Mouse (Mus musculus) lung, adult 2 months (tissue): ENCODE measurements around the gene Mbnl2. TPM values are rescaled to one million over a fixed set of nuclear protein-coding genes. Genes with fewer than 3 reads are reported as not detected.

Source experiments
- DNase-seq: peaks from one replicate; pipeline ENCODE4 v3.0.0; 2022
- H3K4me1 ChIP-seq: fragments of 200-500 bp; 2 replicates; pipeline ENCODE4 v1.6.1; 2011; ENCODE audit warnings: low read length; ENCODE audit not compliant: control insufficient read depth, insufficient read depth
- H3K4me3 ChIP-seq: fragments of 200-500 bp; replicated peaks from 2 replicates; pipeline ENCODE3; 2011; ENCODE audit warnings: low read depth, mild to moderate bottlenecking, control low read depth, low read length; ENCODE audit errors: extremely low read depth
- CTCF ChIP-seq: fragments of 200-500 bp; IDR thresholded peaks from 2 replicates; pipeline ENCODE4 v1.5.1; 2011; ENCODE audit warnings: mild to moderate bottlenecking, low read length, control low read depth; ENCODE audit not compliant: insufficient read depth
- POLR2A ChIP-seq: fragments of 200-500 bp; IDR thresholded peaks from 2 replicates; pipeline ENCODE4 v1.6.1; 2011; ENCODE audit warnings: low read depth, mild to moderate bottlenecking, control low read depth, low read length, borderline replicate concordance; ENCODE audit errors: extremely low read depth
- WGBS: fragments of 180-500 bp; shearing (Covaris S2); methylation state at CpG from one replicate; pipeline ENCODE4 v1.1.7; 2018; 5-methylcytosine and 5-hydroxymethylcytosine counted together
- polyA plus RNA-seq: library from polyadenylated mRNA; depleted of rRNA; stranded (reverse); fragments of >200 nt; gene quantifications from 2 replicates; pipeline ENCODE4 v1.2.3, GENCODE M21; 2012

Gene Mbnl2
- polyA plus RNA-seq, 1 experiment = 130 TPM

DNA sequence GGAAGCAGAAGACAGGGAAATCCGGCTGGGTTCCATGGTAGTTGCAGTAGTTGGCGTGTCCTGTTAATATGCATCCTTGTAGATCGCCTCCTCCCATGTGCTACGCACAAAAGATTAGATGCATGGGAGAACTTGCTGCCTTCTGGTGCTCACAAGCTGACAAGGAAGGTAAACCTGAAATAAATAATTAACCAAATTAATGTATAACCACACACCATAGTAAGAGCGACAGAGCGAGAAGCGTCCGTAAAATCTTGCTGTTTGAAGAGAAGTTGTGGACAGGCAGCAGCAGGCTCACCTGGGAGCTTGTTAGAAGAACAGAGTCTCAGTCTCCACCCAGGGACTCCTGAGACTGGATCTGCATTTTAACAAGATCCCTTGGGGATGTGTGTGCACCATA is 4.4 kb upstream of the Mbnl2 start:
- WGBS = 86% methylated on average over 8 of the region's 8 CpGs
- TF ChIP-seq POLR2A = no peak
- no peak for TF ChIP-seq CTCF
- H3K4me1 ChIP-seq = peaks cover 5% of the 10 kb centered on the region; the same call in 1 of the 2 replicates
- H3K4me3 ChIP-seq = no peak overlapping the region
- DNase-seq = no peak

- Histone ChIP-seq H3K4me1 (peaks cover 12% of the 10 kb centered on the region), H3K4me3 (no peak overlapping the region)
- 85% methylated on average over 5 of the region's 5 CpGs for WGBS
- TF ChIP-seq POLR2A = no peak
- TF ChIP-seq CTCF = no peak
- DNase-seq = no peak
These were observed 1.7 kb upstream of the Mbnl2 start for GRCm38 (mm10) chr14:120273766-120274165.

DNA sequence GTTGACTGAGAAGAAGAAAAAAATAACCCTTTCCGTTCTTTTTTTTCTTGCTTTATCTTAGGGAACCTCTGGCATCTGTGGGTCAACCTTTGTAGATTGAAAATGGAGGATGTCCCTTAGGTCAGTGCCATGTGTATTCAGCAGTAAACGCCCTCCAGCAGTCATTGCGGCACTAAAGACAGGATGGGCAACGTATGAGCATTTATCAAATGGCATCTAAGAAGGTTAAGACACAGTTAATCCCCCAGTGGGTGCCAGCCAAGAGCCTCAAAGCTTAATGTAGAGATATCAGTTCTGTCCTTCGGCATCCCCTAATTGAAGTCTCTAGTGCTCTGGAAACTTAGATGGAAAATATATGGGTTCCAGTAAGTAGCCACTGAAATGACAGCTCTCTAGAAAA is 723 bp upstream of the Mbnl2 start:
- DNase-seq = no peak
- Histone ChIP-seq H3K4me3 (no peak overlapping the region), H3K4me1 (peaks cover 20% of the 10 kb centered on the region)
- TF ChIP-seq POLR2A (no peak), CTCF (no peak)
- WGBS = 49% methylated on average over 5 of the region's 5 CpGs

GRCm38 (mm10) chr14:120276343-120277080 is 1.0 kb downstream of the Mbnl2 start:
- H3K4me3 ChIP-seq = peak overlapping the region; percentile 79
- under 1% methylated on average over 10 of the region's 10 CpGs for whole genome bisulfite sequencing
- peaks cover 29% of the 10 kb centered on the region for H3K4me1 ChIP-seq
- DNase-seq = no peak
- TF ChIP-seq POLR2A = no peak
- no peak for TF ChIP-seq CTCF

GRCm38 (mm10) chr14:120277081-120277656 is 1.7 kb downstream of the Mbnl2 start:
- DNase-seq = peak; percentile 66
- TF ChIP-seq POLR2A (peak; percentile 25; the same call in 1 of the 2 replicates), CTCF (no peak)
- WGBS = 1% methylated on average over 10 of the region's 10 CpGs

DNA sequence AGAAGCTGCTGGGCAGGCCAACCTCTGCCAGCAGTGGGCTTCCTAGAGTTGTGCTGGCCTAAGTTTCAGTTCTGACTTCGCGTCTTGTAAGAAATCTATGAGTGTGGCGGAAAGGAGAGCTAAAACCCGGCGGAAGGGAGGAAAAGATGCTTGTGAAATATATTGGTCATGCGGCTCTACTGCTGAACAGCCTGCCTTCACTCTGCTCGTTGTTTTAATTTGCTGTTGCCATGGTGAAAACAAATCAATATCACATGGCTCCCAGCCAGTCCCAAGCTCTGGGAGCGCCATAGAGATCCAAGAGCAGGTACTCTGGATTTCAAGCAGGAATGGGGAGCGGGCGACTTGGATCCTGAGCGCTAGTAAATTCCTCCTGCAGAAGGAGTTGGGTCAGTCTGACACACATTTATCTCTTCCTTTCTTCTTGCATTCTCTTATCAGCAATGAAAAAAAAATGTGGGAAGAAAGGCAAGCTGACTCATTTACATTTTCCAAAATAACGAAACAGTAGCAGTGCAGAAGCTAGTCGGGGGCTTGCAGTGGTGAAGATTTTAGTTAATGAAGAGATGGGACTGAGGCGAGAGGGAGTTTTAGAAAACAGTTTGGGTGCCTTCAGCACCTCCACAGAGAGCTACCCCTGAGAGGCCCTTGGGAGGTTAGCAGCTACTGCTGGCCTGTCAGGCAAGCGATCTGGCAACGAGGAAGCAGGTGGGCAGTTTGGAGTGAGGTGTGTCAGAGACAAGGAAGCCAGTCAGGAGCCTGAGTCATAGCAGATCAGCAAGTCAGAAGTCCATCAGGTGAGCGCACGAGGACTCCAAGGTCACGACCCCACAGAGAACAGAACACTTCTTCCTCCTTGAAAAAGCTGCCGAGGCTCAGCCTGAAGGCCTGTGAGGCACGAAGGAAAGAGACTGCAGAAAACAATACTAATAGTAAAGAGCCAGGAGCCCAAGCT is 3.1 kb downstream of the Mbnl2 start:
- WGBS = 6% methylated on average over 21 of the region's 21 CpGs
- peaks cover 34% of the 10 kb centered on the region for H3K4me1 ChIP-seq
- H3K4me3 ChIP-seq = peak overlapping the region; percentile 1
- peak; percentile 66 for DNase-seq
- TF ChIP-seq POLR2A (0 out of 2 replicates have a peak, but pooled peaks have one; percentile 4), CTCF (no peak)

More at GRCm38 (mm10) chr14:120277081-120277656, 1.7 kb downstream of the Mbnl2 start:
- H3K4me1 ChIP-seq = peaks cover 32% of the 10 kb centered on the region
- peak overlapping the region; percentile 79 for H3K4me3 ChIP-seq

- TF ChIP-seq CTCF (no peak), POLR2A (no peak)
- no peak for DNase-seq
- Histone ChIP-seq H3K4me1 (peaks cover 40% of the 10 kb centered on the region), H3K4me3 (no peak overlapping the region)
These were observed 4.7 kb downstream of the Mbnl2 start for GRCm38 (mm10) chr14:120280136-120280535.

- H3K4me1 ChIP-seq = peaks cover 55% of the 10 kb centered on the region
- DNase-seq = no peak
- 67% methylated on average over 8 of the region's 8 CpGs for WGBS
- no peak overlapping the region for H3K4me3 ChIP-seq
- TF ChIP-seq CTCF (no peak), POLR2A (no peak)
These were observed 8.3 kb downstream of the Mbnl2 start for GRCm38 (mm10) chr14:120283787-120284186.

GRCm38 (mm10) chr14:120284504-120284903 is 9.0 kb downstream of the Mbnl2 start:
- peaks cover 53% of the 10 kb centered on the region for H3K4me1 ChIP-seq
- WGBS = 71% methylated on average over 5 of the region's 5 CpGs
- TF ChIP-seq POLR2A (no peak), CTCF (no peak)
- DNase-seq = no peak
- no peak overlapping the region for H3K4me3 ChIP-seq
